Mouse (Mus musculus) hindbrain, embryonic 14.5 days (tissue): ENCODE results near the gene Mbnl2. TPM values are rescaled to one million over a fixed set of nuclear protein-coding genes. Genes with fewer than 3 reads are reported as not detected.

Source experiments
- ATAC-seq: fragments of 200-750 bp; cut with Nextera tagmentation; 2 replicates; pipeline ENCODE4 v1.8.0; 2017; ENCODE audit warnings: moderate number of reproducible peaks, mild to moderate bottlenecking, moderate TSS enrichment, moderate library complexity; ENCODE audit not compliant: low FRiP score
- DNase-seq: peaks from one replicate; pipeline ENCODE4 v3.0.0-alpha.2; 2015; ENCODE audit warnings: low spot score
- H3K27ac ChIP-seq: fragments of 300-500 bp; sonication (generic); 2 replicates; pipeline ENCODE4 v1.5.1; 2014; ENCODE audit warnings: mild to moderate bottlenecking, moderate library complexity
- H3K27me3 ChIP-seq: fragments of 300-500 bp; sonication (generic); 2 replicates; pipeline ENCODE4 v1.6.1; 2014; ENCODE audit warnings: mild to moderate bottlenecking, low read length, mixed read lengths; ENCODE audit not compliant: control insufficient read depth, insufficient read depth
- H3K36me3 ChIP-seq: fragments of 300-500 bp; sonication (generic); replicated peaks from 2 replicates; pipeline ENCODE4 v1.6.1; 2014; ENCODE audit not compliant: control insufficient read depth, insufficient read depth
- H3K4me1 ChIP-seq: fragments of 300-500 bp; sonication (generic); replicated peaks from 2 replicates; pipeline ENCODE4 v1.6.1; 2014; ENCODE audit warnings: antibody characterized with exemption, low read length, mixed read lengths; ENCODE audit not compliant: control insufficient read depth, insufficient read depth
- H3K4me2 ChIP-seq: fragments of 300-500 bp; sonication (generic); replicated peaks from 2 replicates; pipeline ENCODE4 v1.6.1; 2014; ENCODE audit warnings: mild to moderate bottlenecking, moderate library complexity
- H3K4me3 ChIP-seq: fragments of 300-500 bp; sonication (generic); replicated peaks from 2 replicates; pipeline ENCODE4 v1.5.1; 2014; ENCODE audit warnings: mild to moderate bottlenecking, low read length
- H3K9ac ChIP-seq: fragments of 300-500 bp; sonication (generic); 2 replicates; pipeline ENCODE4 v1.6.1; 2014
- H3K9me3 ChIP-seq: fragments of 300-500 bp; sonication (generic); 2 replicates; pipeline ENCODE4 v1.6.1; 2016; ENCODE audit warnings: low read length; ENCODE audit not compliant: control insufficient read depth
- WGBS: fragments of 180-500 bp; shearing (Covaris S2); extraction: QIAGEN DNeasy Blood & Tissue Kit; methylation state at CpG from one replicate; pipeline ENCODE4 v1.1.7; 2014; 5-methylcytosine and 5-hydroxymethylcytosine counted together
- polyA plus RNA-seq: library from polyadenylated mRNA; unstranded; fragments of >200 nt; fragmentation: Nextera tagmentation; extraction: Ambion mirVana; gene quantifications from 2 replicates; pipeline ENCODE4 v1.2.1, GENCODE M21; 2014

Mbnl2 gene
- polyA plus RNA-seq, 1 experiment from 2014 or later: 24.4 TPM

DNA sequence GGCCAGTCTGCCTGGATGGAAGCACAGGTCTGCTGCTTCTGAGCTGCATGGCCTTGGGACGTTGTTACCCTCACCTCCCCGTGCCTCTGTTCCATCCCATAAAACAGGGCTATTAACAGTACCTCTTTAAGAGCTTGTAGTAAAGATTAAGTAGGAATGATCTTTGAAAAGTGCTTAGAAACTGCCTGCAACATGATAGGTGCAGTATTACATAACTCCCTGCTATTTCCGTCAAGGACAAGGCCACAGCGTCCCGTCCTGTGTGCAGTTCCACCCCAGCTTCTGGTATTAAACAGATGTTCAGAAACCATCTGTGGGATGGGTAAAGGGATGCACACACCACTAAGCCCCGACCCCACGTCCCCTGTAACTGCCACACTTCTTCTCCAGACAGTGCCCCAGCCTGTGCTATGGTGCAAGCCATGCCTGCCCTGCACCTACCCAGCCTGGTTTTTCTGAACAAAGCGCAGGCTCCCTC lies 93.5 kb downstream of the Mbnl2 start:
- no peaks in the 10 kb centered on the region for H3K9me3 ChIP-seq
- H3K4me3 ChIP-seq: no peak overlapping the region
- no peaks in the 10 kb centered on the region for H3K4me1 ChIP-seq
- no peak overlapping the region for H3K27ac ChIP-seq
- H3K9ac ChIP-seq: no peak overlapping the region
- ATAC-seq: no peak
- no peaks in the 10 kb centered on the region for H3K36me3 ChIP-seq
- WGBS: 91% methylated on average over 8 of the region's 8 CpGs
- no peak overlapping the region for H3K4me2 ChIP-seq
- no peak for DNase-seq
- H3K27me3 ChIP-seq: no peaks in the 10 kb centered on the region

GRCm38 (mm10) chr14:120370044-120370443 lies 94.6 kb downstream of the Mbnl2 start:
- ATAC-seq (no peak), DNase-seq (no peak)
- H3K9ac ChIP-seq: no peak overlapping the region
- no peak overlapping the region for H3K27ac ChIP-seq
- no peaks in the 10 kb centered on the region for H3K27me3 ChIP-seq
- 70% methylated on average over 14 of the region's 14 CpGs for WGBS
- H3K4me3 ChIP-seq: no peak overlapping the region
- H3K4me2 ChIP-seq: no peak overlapping the region
- no peaks in the 10 kb centered on the region for H3K9me3 ChIP-seq
- no peaks in the 10 kb centered on the region for H3K4me1 ChIP-seq
- no peaks in the 10 kb centered on the region for H3K36me3 ChIP-seq

DNA sequence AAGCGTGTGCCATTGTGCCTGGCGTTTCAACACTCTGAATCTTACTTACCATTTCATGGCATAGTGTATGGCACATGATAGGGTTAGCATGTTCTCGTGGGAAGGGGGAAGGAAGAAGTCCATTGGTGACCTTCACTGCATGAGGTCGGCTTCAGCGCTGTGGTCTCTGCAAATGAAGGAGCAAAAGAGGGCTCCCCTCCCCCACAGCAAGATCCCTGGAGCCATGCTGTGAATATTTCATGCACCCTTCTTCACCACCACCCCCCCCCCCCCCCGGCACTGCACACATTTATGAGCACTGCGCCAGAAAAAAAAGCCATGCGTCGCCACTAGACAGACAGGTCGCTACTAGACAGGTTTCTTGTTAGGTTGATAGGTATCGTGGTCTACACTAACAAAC lies 95.2 kb downstream of the Mbnl2 start:
- no peak for ATAC-seq
- 88% methylated on average over 11 of the region's 11 CpGs for WGBS
- Histone ChIP-seq H3K9me3 (no peaks in the 10 kb centered on the region), H3K27ac (no peak overlapping the region), H3K9ac (no peak overlapping the region), H3K4me2 (no peak overlapping the region), H3K4me3 (no peak overlapping the region), H3K4me1 (no peaks in the 10 kb centered on the region), H3K27me3 (no peaks in the 10 kb centered on the region), H3K36me3 (no peaks in the 10 kb centered on the region)
- no peak for DNase-seq

- Histone ChIP-seq H3K4me1 (no peaks in the 10 kb centered on the region), H3K27ac (no peak overlapping the region), H3K4me3 (no peak overlapping the region), H3K9me3 (no peaks in the 10 kb centered on the region), H3K9ac (no peak overlapping the region), H3K27me3 (no peaks in the 10 kb centered on the region), H3K36me3 (no peaks in the 10 kb centered on the region), H3K4me2 (no peak overlapping the region)
- 75% methylated on average over 5 of the region's 5 CpGs for WGBS
- no peak for ATAC-seq
- no peak for DNase-seq
Observed at GRCm38 (mm10) chr14:120371174-120371573, 95.7 kb downstream of the Mbnl2 start.

- no peaks in the 10 kb centered on the region for H3K27me3 ChIP-seq
- no peak overlapping the region for H3K27ac ChIP-seq
- 79% methylated on average over 11 of the region's 11 CpGs for WGBS
- H3K4me3 ChIP-seq: no peak overlapping the region
- ATAC-seq (no peak), DNase-seq (no peak)
- H3K4me1 ChIP-seq: no peaks in the 10 kb centered on the region
- no peak overlapping the region for H3K9ac ChIP-seq
- no peak overlapping the region for H3K4me2 ChIP-seq
- H3K36me3 ChIP-seq: no peaks in the 10 kb centered on the region
- H3K9me3 ChIP-seq: no peaks in the 10 kb centered on the region
Observed at GRCm38 (mm10) chr14:120373026-120374024, 97.9 kb downstream of the Mbnl2 start.

DNA sequence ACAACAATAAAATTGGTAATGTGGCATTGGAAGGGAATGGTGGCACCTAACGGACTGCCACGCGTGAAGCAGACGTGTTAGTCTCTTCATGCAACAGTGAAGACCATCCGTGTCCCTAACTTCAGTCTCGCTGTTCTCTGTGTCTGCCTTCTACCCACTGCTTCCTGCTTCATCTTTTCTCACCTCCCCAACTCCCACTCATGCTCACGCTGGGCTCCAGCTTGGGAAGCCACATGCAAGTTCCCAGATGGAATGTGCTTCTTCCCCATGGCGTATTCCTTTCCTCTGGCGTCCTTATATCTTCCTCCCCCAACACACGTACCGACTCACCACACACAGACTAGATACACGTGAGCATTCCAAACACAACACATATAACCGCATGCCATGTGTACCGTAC lies 99.3 kb downstream of the Mbnl2 start:
- 96% methylated on average over 14 of the region's 14 CpGs for WGBS
- Histone ChIP-seq H3K4me2 (no peak overlapping the region), H3K27ac (no peak overlapping the region)

GRCm38 (mm10) chr14:120377192-120377591 lies 101.7 kb downstream of the Mbnl2 start:
- Histone ChIP-seq H3K4me2 (no peak overlapping the region), H3K27ac (no peak overlapping the region), H3K9me3 (no peaks in the 10 kb centered on the region), H3K4me1 (no peaks in the 10 kb centered on the region), H3K27me3 (no peaks in the 10 kb centered on the region), H3K36me3 (no peaks in the 10 kb centered on the region), H3K9ac (no peak overlapping the region), H3K4me3 (no peak overlapping the region)
- ATAC-seq: no peak
- WGBS: 96% methylated on average over 4 of the region's 4 CpGs
- DNase-seq: no peak

More for the DNA sequence above, 99.3 kb downstream of the Mbnl2 start:
- Histone ChIP-seq H3K36me3 (no peaks in the 10 kb centered on the region), H3K9ac (no peak overlapping the region), H3K27me3 (no peaks in the 10 kb centered on the region), H3K4me1 (no peaks in the 10 kb centered on the region), H3K9me3 (no peaks in the 10 kb centered on the region), H3K4me3 (no peak overlapping the region)
- DNase-seq (no peak), ATAC-seq (no peak)

DNA sequence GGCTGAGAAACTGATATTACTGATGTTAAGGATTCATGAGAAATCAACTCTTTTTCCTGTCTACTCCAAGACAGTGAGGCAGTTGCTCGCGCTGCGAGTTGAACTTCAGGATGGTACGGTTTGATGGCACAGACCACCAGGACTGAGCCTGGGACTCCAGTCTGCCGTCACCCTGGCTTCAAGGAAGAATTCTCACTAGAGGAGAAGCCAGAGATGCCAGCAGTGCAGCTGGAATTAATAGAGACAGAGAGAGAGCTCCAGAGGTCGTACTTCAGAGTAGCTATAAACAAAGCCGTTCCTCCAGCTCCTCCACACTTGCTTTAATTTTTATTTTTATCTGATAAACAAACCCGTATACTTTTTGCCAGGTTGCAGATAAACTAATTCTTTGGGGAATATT lies 102.5 kb downstream of the Mbnl2 start:
- Histone ChIP-seq H3K4me3 (no peak overlapping the region), H3K4me2 (no peak overlapping the region), H3K36me3 (no peaks in the 10 kb centered on the region), H3K4me1 (no peaks in the 10 kb centered on the region), H3K27ac (no peak overlapping the region), H3K27me3 (no peaks in the 10 kb centered on the region), H3K9ac (no peak overlapping the region), H3K9me3 (no peaks in the 10 kb centered on the region)
- 79% methylated on average over 8 of the region's 8 CpGs for WGBS
- ATAC-seq (no peak), DNase-seq (no peak)

DNA sequence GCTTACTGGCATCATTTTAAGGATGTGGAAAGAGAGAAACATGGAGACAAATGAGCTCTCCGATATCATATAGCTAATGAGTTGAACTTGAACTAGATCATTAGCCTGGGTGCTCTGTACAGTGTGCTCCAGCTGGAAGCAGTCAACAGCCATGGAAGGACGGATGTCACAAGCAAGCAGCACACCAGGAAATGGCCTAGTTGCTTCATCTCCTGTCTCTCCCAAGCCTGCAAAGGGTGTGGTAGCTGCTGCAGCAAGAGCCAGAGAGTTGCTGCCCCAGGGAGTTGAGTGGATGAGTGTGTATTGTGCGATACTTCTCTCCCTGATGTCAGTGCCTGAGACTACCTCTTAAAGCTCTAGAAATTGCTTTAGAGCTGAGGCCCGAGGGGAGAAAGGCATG lies 104.2 kb downstream of the Mbnl2 start:
- Histone ChIP-seq H3K4me3 (no peak overlapping the region), H3K9me3 (no peaks in the 10 kb centered on the region), H3K36me3 (no peaks in the 10 kb centered on the region), H3K27ac (no peak overlapping the region), H3K27me3 (no peaks in the 10 kb centered on the region), H3K4me2 (no peak overlapping the region), H3K4me1 (no peaks in the 10 kb centered on the region), H3K9ac (no peak overlapping the region)
- WGBS: 83% methylated on average over 4 of the region's 4 CpGs
- DNase-seq (no peak), ATAC-seq (no peak)
